Mouse (Mus musculus): ENCODE measurements around the gene BC025920. TPM values are rescaled to one million over a fixed set of nuclear protein-coding genes. Genes with fewer than 3 reads are reported as not detected.
"Not testable (repeated sequence)": the region's sequence is repeated elsewhere in the genome, so short reads cannot be mapped to it uniquely, and the experiment has no call there.

Gene BC025920
- polyA plus RNA-seq, 1 experiment, result 3.7 TPM

- 82% methylated on average over 16 of the region's 16 CpGs for whole genome bisulfite sequencing
- TF ChIP-seq CTCF (IDR thresholded peaks at IDR 0.05; ENCODE audit: borderline replicate concordance, insufficient read depth, low read depth, low read length) (no peak), POLR2A (IDR thresholded peaks at IDR 0.05; ENCODE audit: borderline replicate concordance, insufficient read depth, low read length) (no peak)
- no peak for DNase-seq
- Histone ChIP-seq H3K4me3 (replicated peaks; ENCODE audit: insufficient read depth, low read depth, low read length) (peak within 1 kb of the TSS; percentile 73), H3K27ac (ENCODE audit: insufficient read depth, low read length) (peak within 1 kb of the TSS; percentile 67), H3K27me3 (ENCODE audit: control insufficient read depth, insufficient read depth, low read length) (no peaks in the 10 kb centered on the region), H3K4me1 (ENCODE audit: control insufficient read depth, insufficient read depth, low read length) (peaks cover 8% of the 10 kb centered on the region)
These were observed 22.3 kb downstream of the BC025920 start, which contains the start of gene Ankrd24 for GRCm38 (mm10) chr10:81628390-81628789. Ankrd24 (plus strand) TSS chr10:81628540.

- no peaks in the 10 kb centered on the region for H3K27me3 ChIP-seq (ENCODE audit: control insufficient read depth, insufficient read depth, low read length)
- H3K27ac ChIP-seq (ENCODE audit: insufficient read depth, low read length), result no peak overlapping the region
- DNase-seq, result peak; percentile 77 to 79
- H3K4me1 ChIP-seq (ENCODE audit: control insufficient read depth, insufficient read depth, low read length), result no peaks in the 10 kb centered on the region
- TF ChIP-seq POLR2A (IDR thresholded peaks at IDR 0.05; ENCODE audit: borderline replicate concordance, insufficient read depth, low read length), result peak; percentile 39; the same call in 1 of the 2 replicates
- no peak for TF ChIP-seq CTCF (IDR thresholded peaks at IDR 0.05; ENCODE audit: borderline replicate concordance, insufficient read depth, low read depth, low read length)
- 3% methylated on average over 37 of the region's 37 CpGs for WGBS
- H3K4me3 ChIP-seq (replicated peaks; ENCODE audit: insufficient read depth, low read depth, low read length), result peak overlapping the region; percentile 58
These were observed 27.4 kb downstream of the BC025920 start for GRCm38 (mm10) chr10:81633253-81634099.

DNA sequence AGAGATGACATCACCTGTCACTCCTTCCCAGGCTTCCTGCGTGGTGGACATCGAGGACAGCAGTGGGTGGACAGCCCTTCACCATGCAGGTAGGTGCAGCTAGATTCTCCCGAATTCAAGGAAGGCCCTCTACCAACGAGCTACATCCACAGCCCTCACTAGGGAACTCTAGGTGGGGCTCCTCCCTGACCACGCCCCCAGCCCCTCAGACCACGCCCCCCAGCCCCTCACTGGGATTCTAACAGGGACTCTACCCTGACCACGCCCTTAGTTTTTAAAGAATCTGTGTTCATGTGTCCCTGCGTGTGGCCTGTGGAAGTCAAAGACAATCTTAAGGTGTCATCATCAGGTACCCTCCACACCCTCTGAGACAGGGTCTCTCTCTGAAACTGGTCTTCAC lies 30.3 kb downstream of the BC025920 start:
- H3K27me3 ChIP-seq (ENCODE audit: control insufficient read depth, insufficient read depth, low read length), result no peaks in the 10 kb centered on the region
- TF ChIP-seq POLR2A (IDR thresholded peaks at IDR 0.05; ENCODE audit: borderline replicate concordance, insufficient read depth, low read length) (no peak), CTCF (IDR thresholded peaks at IDR 0.05; ENCODE audit: borderline replicate concordance, insufficient read depth, low read depth, low read length) (no peak)
- H3K4me3 ChIP-seq (replicated peaks; ENCODE audit: insufficient read depth, low read depth, low read length), result no peak overlapping the region
- no peak overlapping the region for H3K27ac ChIP-seq (ENCODE audit: insufficient read depth, low read length)
- WGBS, result 25% methylated on average over 8 of the region's 8 CpGs
- peak in 1 of 2 experiments; percentile 3 for DNase-seq
- peaks cover 6% of the 10 kb centered on the region for H3K4me1 ChIP-seq (ENCODE audit: control insufficient read depth, insufficient read depth, low read length)

DNA sequence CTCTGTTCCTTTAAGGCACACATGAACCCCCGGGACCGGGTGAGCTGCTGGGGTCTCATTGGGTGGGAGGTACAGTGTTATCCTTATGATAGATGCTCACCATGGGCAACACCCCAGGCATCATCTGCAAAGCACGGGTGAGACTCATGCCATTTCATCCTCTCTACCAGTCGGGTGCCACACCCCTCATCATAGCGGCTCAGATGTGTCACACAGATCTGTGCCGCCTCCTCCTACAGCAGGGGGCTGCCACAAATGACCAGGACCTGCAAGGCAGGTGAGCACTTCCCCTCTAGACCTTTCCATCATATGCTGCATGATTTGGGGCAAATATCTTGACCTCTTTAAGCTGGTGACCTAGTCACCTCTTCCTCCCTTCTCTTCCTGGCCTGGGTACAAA lies 32.0 kb downstream of the BC025920 start:
- Histone ChIP-seq H3K27me3 (ENCODE audit: control insufficient read depth, insufficient read depth, low read length) (no peaks in the 10 kb centered on the region), H3K27ac (ENCODE audit: insufficient read depth, low read length) (no peak overlapping the region), H3K4me1 (ENCODE audit: control insufficient read depth, insufficient read depth, low read length) (peaks cover 18% of the 10 kb centered on the region), H3K4me3 (replicated peaks; ENCODE audit: insufficient read depth, low read depth, low read length) (no peak overlapping the region)
- TF ChIP-seq POLR2A (IDR thresholded peaks at IDR 0.05; ENCODE audit: borderline replicate concordance, insufficient read depth, low read length), result no peak
- no peak for TF ChIP-seq CTCF (IDR thresholded peaks at IDR 0.05; ENCODE audit: borderline replicate concordance, insufficient read depth, low read depth, low read length)
- WGBS, result 67% methylated on average over 6 of the region's 6 CpGs
- peak in 1 of 2 experiments; percentile 7 for DNase-seq

GRCm38 (mm10) chr10:81640825-81641224 lies 34.8 kb downstream of the BC025920 start:
- not testable (repeated sequence) for H3K27me3 ChIP-seq (ENCODE audit: control insufficient read depth, insufficient read depth, low read length); H3K27ac ChIP-seq (ENCODE audit: insufficient read depth, low read length); H3K4me3 ChIP-seq (replicated peaks; ENCODE audit: insufficient read depth, low read depth, low read length)
- WGBS, result 38% methylated on average over 4 of the region's 4 CpGs
- H3K4me1 ChIP-seq (ENCODE audit: control insufficient read depth, insufficient read depth, low read length), result peaks cover 22% of the 10 kb centered on the region
- DNase-seq, result peak in 1 of 2 experiments; percentile 21

- 87% methylated on average over 2 of the region's 2 CpGs for WGBS
- Histone ChIP-seq H3K27ac (ENCODE audit: insufficient read depth, low read length) (peak overlapping the region; percentile 98; the same call in 1 of the 2 replicates), H3K4me3 (replicated peaks; ENCODE audit: insufficient read depth, low read depth, low read length) (no peak overlapping the region), H3K27me3 (ENCODE audit: control insufficient read depth, insufficient read depth, low read length) (no peaks in the 10 kb centered on the region), H3K4me1 (ENCODE audit: control insufficient read depth, insufficient read depth, low read length) (peaks cover 22% of the 10 kb centered on the region)
- DNase-seq, result peak in 1 of 2 experiments; percentile 17
- TF ChIP-seq POLR2A (IDR thresholded peaks at IDR 0.05; ENCODE audit: borderline replicate concordance, insufficient read depth, low read length), result no peak
- TF ChIP-seq CTCF (IDR thresholded peaks at IDR 0.05; ENCODE audit: borderline replicate concordance, insufficient read depth, low read depth, low read length), result no peak
These were observed 35.5 kb downstream of the BC025920 start for GRCm38 (mm10) chr10:81641566-81641965.

DNA sequence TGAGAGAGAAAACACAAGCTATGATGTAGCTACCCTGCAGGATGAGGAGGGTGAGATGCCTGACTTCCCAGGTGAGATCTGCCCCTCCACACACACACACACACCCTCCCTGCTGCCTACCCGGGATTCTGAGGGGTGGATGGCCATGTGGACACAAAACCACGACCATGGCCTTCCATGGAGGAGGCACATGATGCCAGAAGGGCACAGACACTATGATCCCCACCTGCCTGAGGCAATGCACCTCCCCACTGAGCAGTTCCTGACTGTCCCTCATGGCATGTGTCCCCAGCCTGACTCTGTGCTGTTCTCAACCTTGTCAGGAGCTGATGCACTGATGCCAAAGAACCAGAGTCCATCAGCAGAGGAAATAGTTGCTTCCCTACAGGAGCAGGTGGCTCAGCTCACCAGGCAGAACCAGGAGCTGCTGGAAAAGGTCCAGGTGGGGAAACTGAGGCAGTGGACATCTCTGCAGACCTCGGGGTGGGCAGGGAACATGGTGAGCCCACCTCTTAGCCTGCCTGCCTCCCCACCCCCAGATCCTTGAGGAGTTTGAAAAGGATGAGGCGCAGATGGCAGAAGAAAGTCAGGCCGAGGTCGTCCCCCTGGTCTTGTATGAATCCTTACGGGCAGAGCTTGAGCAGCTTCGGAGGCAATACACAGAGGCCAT lies 36.0 kb downstream of the BC025920 start:
- DNase-seq, result peak; percentile 50 to 52
- no peaks in the 10 kb centered on the region for H3K27me3 ChIP-seq (ENCODE audit: control insufficient read depth, insufficient read depth, low read length)
- no peak for TF ChIP-seq CTCF (IDR thresholded peaks at IDR 0.05; ENCODE audit: borderline replicate concordance, insufficient read depth, low read depth, low read length)
- no peak for TF ChIP-seq POLR2A (IDR thresholded peaks at IDR 0.05; ENCODE audit: borderline replicate concordance, insufficient read depth, low read length)
- peak overlapping the region; percentile 83 for H3K4me3 ChIP-seq (replicated peaks; ENCODE audit: insufficient read depth, low read depth, low read length)
- peaks cover 22% of the 10 kb centered on the region for H3K4me1 ChIP-seq (ENCODE audit: control insufficient read depth, insufficient read depth, low read length)
- WGBS, result 61% methylated on average over 8 of the region's 8 CpGs
- H3K27ac ChIP-seq (ENCODE audit: insufficient read depth, low read length), result peak overlapping the region; percentile 98

All from cerebellum, adult 2 months (tissue).